Mouse (Mus musculus): ENCODE data around the gene Thap2.
A peak's percentile ranks its signal among the peaks of the same experiment; 100 is the strongest.

Gene Thap2

GRCm38 (mm10) chr10:115354553-115354952, 29.7 kb downstream of the Thap2 start:
- no peak for DNase-seq (ENCODE audit: low spot score in 2 of 2)

- no peak for DNase-seq (ENCODE audit: low spot score in 2 of 2)
These were observed 33.3 kb downstream of the Thap2 start for GRCm38 (mm10) chr10:115350810-115351397.

- no peak for DNase-seq (ENCODE audit: low spot score in 2 of 2)
These were observed 34.7 kb downstream of the Thap2 start for GRCm38 (mm10) chr10:115349509-115349908.

GRCm38 (mm10) chr10:115349029-115349428, 35.2 kb downstream of the Thap2 start:
- DNase-seq (ENCODE audit: low spot score in 2 of 2): no peak

GRCm38 (mm10) chr10:115348131-115348530, 36.1 kb downstream of the Thap2 start:
- DNase-seq (ENCODE audit: low spot score in 2 of 2): no peak

GRCm38 (mm10) chr10:115346444-115346843, 37.8 kb downstream of the Thap2 start:
- DNase-seq (ENCODE audit: low spot score in 2 of 2): no peak

GRCm38 (mm10) chr10:115342771-115343425, 41.3 kb downstream of the Thap2 start:
- DNase-seq (ENCODE audit: low spot score in 2 of 2): no peak

GRCm38 (mm10) chr10:115339820-115340328, 44.4 kb downstream of the Thap2 start:
- no peak for DNase-seq (ENCODE audit: low spot score in 2 of 2)

GRCm38 (mm10) chr10:115336901-115337300, 47.3 kb downstream of the Thap2 start:
- DNase-seq (ENCODE audit: low spot score in 2 of 2): no peak

GRCm38 (mm10) chr10:115333528-115333927, 50.7 kb downstream of the Thap2 start:
- no peak for DNase-seq (ENCODE audit: low spot score in 2 of 2)

GRCm38 (mm10) chr10:115332997-115333396, 51.2 kb downstream of the Thap2 start:
- DNase-seq (ENCODE audit: low spot score in 2 of 2): no peak

GRCm38 (mm10) chr10:115332420-115332952, 51.8 kb downstream of the Thap2 start:
- DNase-seq (ENCODE audit: low spot score in 2 of 2): no peak

GRCm38 (mm10) chr10:115329010-115329530, 55.2 kb downstream of the Thap2 start:
- no peak for DNase-seq (ENCODE audit: low spot score in 2 of 2)

- DNase-seq (ENCODE audit: low spot score in 2 of 2): peak in 1 of 2 experiments; percentile 42
These were observed 55.7 kb downstream of the Thap2 start for GRCm38 (mm10) chr10:115328514-115328913.

GRCm38 (mm10) chr10:115323295-115323694, 60.9 kb downstream of the Thap2 start:
- DNase-seq (ENCODE audit: low spot score in 2 of 2): peak; percentile 41 to 70

GRCm38 (mm10) chr10:115321317-115322035, 62.8 kb downstream of the Thap2 start:
- no peak for DNase-seq (ENCODE audit: low spot score in 2 of 2)

Data from thymus, postnatal 10 days (tissue).